Mouse (Mus musculus) adrenal gland, postnatal 4 days (tissue): ENCODE data around the gene Ccdc42. TPM values are rescaled to one million over a fixed set of nuclear protein-coding genes. Genes with fewer than 3 reads are reported as not detected.

Experiments
- DNase-seq, 2 experiments: peaks; one replicate each; pipeline ENCODE4 v3.0.0; 2021 to 2022; ENCODE audit warnings: low spot score in 2 of 2, mixed read lengths in 2 of 2
- total RNA-seq, 2 experiments: library from RNA; stranded (reverse); gene quantifications; 2 replicates each; pipeline ENCODE4 v1.2.3; 2021

Gene Ccdc42
- total RNA-seq, 2 experiments from 2014 or later = 0.53 TPM; not detected in 1

DNA sequence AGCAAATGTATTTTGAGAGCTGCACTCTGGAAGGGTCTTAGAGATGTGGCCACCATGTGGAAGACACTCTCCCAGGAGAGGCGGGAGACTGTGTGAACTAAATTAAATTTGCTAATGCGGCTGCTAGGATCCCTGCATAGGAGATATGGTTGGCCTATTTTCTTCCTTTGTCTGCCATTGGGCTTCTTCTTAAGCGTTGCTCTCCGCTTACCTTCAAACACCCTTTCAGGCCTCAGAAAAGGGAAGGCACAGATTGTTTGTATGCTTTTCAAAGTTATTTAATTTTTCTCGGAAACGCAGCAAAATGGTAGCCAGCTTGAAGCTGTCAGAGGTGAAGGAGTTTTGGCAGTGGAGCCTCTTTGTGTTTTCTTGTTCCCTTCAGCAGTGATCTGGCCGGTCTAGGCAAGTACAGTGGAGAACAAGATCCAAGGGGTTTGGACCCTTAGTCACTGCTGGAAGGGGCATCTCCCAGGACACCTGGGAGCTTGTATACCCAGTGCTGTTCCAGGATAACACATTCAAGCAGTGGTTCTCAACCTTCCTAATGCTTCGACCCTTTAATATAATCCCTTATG is 2.8 kb upstream of the Ccdc42 start:
- DNase-seq = no peak

DNA sequence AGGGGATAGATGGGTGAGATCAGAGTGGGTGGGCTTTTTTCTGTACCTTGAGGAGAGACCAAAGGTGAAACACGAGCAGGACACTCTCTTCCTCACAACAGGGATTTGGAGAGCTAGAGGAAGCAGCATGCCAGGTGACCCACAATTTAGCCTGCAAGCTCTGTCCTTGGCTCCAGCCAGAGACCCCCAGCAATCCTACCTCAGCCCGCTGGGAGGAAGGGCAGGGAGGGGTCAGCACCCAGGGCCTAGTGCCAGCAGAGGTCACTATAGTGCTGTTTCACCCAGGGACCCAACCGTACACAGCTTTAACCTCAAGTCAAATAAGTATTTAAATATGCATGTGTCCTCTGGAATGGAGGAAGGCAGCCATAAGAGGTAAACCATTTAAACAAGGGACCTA is 931 bp upstream of the Ccdc42 start:
- no peak for DNase-seq

DNA sequence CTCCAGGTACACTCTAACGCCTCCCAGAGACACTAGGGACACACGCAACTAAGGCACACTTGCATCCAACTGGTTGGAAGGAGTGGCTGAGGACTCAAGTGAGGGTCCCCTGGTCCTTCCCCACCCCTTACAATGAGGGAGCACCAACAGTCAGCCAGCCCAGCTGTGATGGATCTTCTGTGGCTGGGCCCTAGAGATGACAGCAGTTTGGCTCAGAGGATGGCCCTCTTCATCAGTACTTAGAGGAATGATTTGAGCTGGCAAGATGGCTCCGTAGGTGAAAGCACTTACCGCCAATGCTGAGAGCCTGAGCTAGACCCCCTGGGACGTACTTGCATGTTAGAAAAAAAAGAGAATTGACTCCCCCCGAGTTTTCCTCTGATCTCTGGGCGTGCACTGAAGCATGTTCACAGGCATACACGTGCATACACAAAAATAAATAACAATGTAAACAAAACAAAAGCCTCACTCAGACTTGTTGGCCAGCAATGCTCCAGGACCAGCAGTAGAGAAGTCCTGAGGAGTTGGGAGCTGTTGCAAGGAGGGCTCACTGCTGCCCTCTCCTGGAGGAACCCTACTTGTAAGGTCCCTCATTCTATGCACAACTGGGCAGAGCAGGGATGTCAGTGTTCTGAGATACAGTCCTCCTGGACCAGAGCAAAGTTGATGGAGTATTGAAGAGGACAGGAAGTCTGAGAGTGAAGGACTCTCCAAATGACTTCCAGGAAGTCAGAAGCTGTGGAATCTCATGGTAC is 2.4 kb downstream of the Ccdc42 start:
- DNase-seq = peak; percentile 26 to 57

DNA sequence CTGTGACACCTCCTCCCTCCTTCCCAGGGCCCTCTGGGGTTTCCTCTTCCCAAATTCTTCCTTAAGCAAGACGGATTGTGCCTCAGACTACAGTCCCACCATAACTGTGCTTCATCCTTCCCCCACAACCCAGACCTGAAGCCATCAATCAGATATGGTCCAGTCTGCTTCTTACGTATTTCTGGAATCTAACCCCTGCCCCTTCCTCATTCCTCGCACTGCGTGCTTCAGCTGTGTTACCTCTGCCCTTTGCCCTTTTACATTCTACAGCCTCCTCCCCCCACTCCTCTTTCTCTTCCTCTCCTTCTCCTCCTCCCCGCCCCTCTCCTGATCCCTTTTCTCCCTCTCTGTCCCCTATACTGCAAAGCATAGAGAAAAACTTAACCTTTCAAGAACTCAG is 4.9 kb downstream of the Ccdc42 start:
- DNase-seq = no peak

DNA sequence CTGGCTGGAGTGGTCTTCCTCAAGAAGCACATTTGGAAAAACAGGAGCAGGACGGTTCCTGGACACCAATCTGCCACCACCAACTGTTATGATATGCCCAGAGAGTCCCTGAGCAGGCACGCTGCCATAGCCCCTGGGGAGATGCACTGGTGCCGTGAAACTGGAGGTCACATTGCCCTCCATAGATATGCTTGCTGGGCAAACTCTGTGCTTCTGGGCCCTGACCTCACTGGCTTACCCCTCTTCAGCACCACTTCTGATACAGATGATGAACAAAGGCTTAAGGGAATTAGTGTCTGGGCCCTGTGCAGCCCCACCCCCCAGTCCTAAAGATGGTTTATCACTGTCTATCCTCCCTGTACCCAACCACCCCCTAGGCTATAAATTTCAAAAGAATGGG is 6.4 kb downstream of the Ccdc42 start:
- no peak for DNase-seq

DNA sequence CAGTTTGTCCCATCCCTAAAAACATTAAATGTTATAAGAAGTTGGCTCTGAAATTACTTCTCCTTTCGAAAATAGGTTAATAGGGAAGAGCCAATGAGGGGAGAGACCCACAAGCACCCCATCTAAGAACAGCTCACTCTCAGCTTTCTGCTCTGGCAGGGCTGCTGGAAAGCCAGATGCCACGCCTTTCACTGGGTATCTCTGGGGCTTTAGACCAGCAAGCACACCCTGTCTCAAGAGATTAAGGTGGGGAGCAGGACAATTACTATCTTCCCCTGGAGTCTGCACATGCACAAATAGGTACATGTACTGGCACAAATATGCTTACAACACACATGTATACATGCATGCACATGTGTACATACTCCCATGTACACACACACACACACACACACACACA is 11.1 kb downstream of the Ccdc42 start:
- DNase-seq = no peak

DNA sequence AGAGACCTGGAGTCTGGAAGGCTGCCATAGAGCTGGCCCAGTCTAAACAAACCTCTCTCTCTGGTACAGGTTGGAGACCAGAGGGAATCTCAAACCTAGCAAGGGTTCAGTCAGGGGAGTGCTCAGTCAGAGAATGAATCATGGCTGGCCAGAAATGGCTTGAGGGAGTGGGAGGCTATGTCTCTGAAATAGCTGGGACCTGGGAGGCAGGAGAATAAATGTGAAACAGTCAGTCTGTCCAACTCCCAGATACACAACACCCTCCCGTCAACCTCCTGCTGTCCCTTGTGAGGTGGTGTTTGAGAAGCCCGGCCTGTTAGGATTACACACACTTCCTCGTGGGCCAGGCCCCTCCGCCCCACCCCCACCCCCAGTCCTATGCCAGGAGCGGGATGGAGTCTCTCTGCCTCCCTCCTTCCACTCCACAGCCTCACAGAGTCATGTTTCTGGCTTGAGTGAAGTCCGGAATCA is 13.8 kb downstream of the Ccdc42 start:
- DNase-seq = no peak

DNA sequence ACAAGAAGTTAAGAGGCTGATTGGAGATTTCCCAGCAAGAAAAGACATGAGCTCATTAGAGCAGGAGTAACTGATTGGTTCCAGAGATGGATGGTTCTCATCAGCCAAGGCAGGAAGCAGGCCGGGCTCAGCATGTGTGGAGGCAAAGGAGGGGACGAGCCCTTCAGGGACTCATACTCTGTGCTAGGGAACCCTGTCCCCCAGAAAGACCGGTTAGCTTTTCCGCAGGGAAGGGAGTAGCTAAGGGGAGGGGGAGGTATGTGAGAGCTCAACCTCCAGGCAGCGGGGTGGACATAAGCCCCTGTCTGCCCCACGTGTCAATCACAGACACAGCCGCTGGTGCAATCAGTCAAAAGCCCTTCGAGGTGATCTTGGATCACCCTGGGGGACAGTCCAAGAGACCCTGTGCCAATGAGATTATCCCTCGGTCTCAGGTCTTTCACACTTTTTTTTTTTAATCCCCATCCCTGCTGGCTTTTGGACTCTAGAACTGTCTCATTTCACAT is 14.7 kb downstream of the Ccdc42 start:
- DNase-seq = no peak

DNA sequence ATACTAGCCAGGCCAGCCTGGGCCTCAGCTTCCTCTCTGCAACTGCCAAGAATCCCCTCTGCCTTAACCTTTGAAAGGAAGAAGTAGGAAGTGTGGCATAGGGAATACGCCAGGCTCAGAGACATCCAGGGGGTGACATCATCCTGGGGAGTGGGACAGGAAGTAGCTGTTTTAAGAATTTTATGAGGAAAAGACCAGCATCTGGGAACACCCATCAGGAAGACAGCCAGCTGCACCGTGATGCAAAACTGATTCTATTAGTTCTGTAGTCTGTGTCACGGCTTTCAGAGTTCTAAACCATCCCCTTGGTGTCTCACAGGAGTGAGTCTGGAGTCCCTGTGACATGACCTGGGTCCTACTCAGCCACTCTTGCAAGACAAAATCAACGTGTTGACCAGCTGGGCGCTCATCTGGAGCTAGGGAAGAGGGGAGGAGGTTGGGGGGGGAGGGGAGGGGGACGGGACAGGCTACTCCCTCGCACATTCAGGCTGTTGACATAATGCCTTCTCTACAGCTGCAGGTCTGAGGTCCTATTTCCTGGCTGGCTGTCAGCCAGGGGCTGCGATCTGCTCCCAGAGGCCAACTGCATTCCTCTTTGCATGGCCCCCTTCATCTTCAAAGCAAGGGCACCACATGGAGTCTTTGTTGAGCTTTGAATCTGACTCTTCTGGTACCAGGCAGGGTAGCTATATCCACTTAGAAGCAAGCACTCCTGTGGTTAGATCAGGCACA is 15.5 kb downstream of the Ccdc42 start:
- DNase-seq = no peak

DNA sequence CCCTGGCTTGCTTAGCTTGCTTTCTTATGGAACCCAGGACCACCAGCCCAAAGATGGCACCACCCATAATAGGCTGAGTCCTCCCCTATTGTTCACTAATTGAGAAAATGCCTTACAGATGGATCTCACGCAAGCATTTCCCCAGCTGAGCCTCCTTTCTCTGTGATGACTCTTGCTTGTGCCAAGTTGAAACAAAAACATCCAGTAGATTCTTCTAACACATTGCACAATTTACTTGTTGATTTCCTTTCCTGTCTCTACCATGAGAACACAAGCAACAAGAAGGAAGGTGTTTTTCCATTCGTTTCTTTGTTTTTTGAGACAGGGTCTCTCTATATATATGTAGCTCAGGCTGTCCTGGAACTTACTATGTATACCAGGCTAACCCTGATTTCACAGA is 20.2 kb downstream of the Ccdc42 start:
- no peak for DNase-seq

DNA sequence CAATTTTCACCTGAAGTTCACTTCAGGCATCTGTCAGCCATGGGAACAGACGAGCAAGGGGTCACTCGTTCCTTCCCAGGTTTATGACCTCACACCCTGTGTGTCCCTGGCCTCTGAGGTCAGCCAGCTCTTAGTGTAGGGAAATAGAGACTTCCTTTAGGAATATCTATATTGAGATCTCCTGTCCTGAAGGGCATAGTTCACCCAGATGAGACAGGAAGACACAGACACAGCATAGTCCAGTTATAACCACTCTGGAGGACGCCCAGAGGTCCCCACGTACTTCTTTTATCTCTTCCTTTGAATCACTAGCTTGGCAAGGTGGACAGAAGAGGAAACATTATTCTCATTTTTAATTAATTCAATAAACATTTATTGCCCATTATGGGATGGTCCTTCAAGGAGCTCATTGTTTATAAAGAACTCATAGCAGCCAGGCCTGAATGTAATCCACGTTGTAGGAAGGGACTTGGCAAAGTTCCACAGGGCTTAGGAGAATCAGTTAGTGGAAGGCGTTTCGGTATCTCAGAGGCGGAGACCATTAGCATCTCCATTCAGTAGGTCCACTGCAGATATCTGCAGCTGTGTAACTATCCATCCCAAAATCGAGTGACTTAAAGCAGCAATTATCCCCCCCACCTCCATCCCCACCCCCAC is 23.2 kb downstream of the Ccdc42 start:
- no peak for DNase-seq

DNA sequence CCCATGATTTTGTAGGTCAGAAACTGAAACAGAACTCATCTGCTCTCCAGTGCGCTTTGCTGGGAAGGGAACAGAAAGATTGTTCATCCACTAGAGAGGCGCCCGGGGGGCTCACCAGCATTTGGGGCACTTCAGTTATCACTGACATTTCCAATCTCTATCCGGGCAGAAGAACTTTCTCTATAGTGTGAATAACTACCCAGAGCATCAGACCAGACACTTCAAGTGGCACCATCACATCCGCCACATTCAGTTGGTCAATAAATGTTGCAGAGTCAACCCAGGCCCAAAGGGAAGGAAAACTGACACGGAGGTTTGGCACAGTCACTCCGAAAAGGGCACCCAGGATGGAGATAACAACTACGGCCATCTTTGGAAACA is 23.7 kb downstream of the Ccdc42 start:
- no peak for DNase-seq

DNA sequence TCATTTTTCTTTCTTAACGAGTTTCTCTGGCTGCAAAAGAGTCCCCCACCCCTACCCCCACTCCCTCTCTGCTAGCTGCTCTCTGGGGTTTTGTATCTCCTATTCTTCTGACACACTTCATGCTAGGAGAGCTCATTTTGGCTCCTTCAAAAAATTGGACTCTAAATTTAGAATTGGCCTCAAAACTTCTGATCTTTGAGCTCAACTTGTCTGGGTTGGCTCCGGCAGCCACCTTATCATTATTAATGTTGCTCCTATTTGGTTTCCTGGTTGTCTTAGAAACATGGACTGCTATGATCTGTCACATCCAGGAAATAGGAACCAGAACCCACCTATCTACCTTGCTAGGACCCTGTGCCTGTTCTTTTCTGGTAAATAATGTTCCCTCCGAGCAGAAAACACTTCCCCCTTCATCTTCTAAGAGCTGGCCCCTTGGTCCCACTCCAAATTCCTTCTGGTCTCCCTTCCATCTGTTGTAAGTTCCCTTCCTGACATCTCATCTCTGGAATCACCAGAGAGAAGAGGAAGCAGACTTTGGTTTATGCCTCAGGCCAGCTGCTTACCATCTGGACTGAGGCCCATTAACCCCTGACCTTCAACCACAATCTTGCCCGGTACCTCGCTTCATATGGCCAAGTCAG is 26.4 kb downstream of the Ccdc42 start:
- DNase-seq = no peak

DNA sequence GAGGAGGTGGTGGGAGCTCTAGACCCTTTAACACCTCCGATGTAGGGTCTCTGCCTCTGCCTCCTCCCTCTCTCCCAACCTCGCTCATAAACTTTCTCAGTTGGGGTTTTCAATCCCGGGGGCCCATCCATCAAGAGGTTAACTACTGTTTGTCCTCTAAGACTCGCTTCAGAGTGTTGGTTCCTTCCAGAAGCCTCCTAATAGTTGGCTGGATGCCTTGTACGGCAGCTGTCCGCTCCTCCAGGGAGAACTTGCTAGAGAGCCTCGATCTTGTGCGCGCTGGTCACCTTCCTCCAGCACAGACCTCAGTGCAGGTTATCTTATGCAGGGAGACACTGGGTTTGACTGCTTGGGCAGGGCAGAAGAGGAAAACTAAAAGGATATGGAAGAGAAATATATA is 35.9 kb downstream of the Ccdc42 start:
- no peak for DNase-seq

DNA sequence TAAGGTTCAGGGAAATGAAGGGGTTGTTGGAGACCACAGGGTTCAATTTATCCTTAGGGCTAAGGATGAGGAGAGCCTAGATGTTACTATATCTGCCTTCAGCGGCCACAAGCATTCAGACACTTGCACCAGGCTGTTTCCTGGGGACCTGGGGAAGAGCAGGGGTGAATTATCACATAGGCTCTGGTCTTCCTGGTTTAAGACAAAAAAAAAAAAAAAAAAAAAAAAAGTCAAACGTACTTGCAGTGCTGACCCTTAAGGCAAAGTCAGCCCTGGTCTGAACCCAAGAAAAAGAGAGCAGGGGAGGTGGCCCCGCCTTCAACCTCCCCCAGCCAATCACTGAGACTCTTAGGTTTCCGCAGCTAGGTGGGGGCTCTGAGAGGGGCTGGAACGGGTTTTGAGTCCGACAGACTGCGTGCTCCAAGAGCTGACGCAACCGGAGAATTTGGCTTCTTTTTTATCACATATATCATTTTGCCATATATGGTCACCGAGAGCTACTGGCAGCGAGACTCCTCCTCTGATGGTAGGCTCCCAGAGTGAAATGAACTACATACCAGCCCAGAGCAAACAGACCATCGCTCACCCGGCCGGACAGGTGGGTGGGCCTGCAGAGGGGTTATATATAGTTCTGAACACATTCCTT is 36.5 kb downstream of the Ccdc42 start:
- peak in 1 of 2 experiments; percentile 14 for DNase-seq

DNA sequence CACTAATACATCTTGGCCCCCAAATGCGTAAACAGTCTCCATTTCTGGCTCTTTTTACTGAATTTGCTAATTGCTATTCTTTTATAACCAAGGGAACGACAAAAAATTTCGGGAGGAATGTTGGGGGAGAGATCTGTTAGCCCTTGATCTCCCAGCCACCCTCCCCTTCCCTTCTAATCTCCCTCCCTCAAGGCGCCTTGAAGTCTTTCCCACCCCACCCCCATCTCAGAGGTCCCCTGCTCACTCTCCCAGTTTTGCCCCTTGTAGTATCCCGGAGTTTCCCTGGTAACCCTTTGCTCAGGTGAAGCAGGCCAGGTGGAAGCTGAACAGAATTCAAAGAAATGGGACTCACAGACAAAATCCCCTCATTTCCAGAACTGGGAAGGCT is 37.0 kb downstream of the Ccdc42 start:
- no peak for DNase-seq

DNA sequence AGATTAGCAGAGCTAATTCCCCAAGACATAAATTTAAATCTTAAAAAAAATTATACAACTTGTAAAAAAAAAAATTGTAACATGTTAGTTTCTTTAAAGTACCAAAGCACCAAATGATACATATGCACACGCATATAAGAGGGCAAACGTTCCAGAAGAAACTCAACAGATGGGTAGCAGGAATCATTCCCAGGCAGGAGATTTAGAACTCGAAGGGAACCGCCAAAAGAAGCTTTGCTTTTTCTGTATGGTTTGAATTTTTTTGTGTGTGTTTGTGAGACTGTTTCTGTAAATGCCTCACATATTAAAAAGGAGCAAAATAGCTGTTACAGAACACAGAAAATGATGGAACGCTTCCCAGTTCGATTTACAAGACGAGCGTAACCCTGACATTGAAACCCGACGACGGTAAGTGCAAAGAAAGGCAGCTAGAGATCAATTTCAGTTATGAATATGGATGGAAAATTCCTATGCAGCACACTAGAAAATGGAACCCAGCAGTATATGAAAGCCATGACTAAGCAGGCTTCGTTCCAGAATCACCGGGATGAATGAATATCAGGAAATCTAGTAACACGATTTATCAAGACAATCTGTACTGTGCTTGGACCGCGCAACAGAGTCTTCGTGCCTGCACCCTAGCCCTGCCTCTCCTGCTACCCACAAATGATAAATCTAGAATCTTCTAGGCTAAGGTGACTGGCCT is 44.9 kb downstream of the Ccdc42 start:
- no peak for DNase-seq

DNA sequence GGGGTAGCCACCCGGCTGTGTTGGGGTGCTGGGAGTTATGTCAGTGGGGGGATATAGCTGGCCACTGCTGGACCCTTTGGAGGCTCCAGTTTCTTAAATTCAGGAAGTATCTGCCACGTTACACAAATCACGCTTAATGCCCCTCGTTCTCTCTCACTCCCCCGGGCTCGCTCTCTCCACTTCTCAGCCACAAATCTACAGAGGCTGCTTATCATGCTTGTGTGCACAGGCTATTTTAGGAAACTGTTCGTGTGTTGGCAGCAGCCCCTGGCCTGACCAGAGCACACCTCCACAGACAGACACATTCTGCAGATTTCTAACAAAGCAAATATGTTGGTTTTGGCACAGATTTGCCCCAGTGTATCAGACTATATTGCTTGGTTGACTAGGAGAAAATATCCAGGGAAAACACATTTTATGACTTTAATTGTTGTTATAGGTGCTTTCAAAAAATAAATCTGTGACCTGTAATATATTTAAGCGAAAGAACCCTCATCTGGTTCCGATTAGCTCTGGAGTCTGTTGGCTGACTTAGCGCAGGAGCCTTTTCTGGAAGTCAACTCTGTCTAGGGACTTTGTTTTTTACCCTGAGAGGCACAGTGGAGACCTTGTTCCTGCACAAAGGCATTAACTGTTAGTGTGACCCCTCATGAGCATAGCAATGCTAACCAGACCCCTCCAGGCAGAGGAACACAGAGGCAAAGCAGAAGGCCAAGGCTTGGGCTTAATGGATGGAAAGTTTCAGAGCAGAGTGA is 51.2 kb downstream of the Ccdc42 start:
- DNase-seq = no peak

DNA sequence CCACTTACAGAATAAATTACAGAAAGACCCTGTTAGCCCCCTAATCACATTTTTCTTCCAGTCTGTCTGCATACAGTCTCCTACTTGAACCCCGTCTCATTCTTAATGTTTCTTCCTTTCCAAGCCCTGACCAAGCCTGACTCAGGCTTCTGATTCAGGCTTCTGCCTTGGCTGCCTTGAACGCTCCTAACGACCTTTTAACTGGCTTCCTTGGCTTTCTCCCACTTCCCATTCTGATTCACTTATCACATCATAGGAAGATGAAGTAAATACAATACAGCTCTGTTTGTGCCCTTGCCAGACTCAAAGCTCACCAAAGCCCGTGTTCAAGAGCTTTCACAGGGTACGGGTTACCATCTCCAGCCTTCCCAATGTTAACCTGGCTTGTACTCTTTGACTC is 54.5 kb downstream of the Ccdc42 start:
- no peak for DNase-seq
